Mouse (Mus musculus): ENCODE results near the gene Trappc6b. TPM values are rescaled to one million over a fixed set of nuclear protein-coding genes. Genes with fewer than 3 reads are reported as not detected.
A peak's percentile ranks its signal among the peaks of the same experiment; 100 is the strongest.

Trappc6b gene
- total and polyA plus RNA-seq, 3 experiments: 40.9 to 67.8 (median 42.6) TPM

DNA sequence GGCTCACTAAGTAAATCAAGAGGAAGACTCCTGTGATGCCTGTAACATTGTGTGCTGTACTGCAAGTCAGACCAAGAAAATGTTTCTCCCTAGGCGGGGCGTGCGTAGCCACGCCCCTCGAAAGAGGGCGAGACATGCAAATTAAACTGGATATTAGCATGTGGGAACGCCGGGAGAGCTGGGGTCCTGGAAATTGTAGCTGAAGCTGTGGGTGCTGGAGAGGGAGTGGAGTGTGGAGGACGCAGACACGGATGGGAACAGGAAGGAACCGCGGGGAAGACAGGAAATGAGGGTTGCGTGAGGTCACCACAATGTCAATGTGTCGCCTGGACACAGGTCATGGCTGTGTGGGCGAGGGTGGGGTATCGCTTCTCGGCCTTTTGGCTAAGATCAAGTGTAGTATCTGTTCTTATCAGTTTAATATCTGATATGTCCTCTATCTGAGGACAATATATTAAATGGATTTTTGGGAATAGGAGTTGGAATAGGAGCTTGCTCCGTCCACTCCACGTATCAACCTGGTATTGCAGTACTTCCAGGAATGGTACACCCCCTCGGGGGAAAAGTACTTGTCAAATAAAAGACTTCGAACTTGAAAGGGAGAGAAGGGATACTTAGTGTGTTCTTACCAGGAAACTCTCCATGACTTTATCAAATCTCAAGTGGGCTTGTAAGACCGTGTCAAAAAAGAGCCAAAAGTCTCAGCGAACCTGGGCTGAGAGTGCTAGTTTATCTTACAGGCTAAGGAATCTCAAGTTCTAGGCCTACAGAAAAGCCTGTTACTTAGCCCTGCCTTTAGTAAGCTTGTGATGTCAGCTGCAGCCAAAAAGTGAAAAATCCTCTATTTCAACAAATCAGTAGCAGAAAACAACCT lies 21.1 kb downstream of the Trappc6b start (continued):
- TF ChIP-seq JUND (conservative IDR thresholded peaks at IDR 0.05; ENCODE audit: low read depth, low read length): peak; percentile 62

DNA sequence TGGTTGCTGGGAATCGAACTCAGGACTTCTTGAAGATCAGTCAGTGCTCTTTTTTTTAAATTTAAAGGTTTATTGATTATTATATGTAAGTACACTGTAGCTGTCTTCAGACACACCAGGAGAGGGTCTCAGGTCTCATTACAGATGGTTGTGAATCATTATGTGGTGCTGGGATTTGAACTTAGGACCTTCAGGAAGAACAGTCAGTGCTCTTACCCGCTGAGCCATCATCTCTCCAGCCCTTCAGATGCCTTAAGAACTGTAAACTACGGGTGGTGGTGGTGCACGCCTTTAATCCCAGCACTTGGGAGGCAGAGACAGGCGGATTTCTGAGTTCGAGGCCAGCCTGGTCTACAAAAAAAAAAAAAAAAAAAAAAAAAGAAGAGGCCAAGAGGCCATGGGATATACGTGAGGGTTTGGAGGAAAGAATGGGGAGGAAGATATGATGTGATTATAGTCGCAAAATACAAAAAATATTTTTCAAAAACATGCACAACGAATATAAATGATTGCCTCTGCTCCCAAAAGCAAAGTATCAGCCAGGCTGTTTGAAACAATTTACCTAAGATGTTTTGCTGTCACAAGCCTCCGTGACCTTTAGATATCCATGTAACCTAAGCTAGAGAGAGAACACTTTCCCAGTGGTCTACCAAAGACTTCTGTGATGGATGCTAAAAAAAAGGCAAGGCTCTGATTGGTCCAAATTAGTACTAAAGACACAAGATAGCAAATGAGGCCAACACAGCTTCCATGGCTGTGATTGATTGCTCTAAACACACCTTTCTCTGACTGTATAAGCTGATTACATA lies 21.9 kb downstream of the Trappc6b start:
- Histone ChIP-seq H3K79me2 (replicated peaks; ENCODE audit: control insufficient read depth, extremely low read depth, insufficient read depth, poor library complexity, severe bottlenecking) (no peaks in the 10 kb centered on the region), H3K4me3 (replicated peaks in 1 of 3; ENCODE audit: low read depth in 2 of 3, low read length in 2 of 3, poor library complexity in 1 of 3) (no peak overlapping the region)

DNA sequence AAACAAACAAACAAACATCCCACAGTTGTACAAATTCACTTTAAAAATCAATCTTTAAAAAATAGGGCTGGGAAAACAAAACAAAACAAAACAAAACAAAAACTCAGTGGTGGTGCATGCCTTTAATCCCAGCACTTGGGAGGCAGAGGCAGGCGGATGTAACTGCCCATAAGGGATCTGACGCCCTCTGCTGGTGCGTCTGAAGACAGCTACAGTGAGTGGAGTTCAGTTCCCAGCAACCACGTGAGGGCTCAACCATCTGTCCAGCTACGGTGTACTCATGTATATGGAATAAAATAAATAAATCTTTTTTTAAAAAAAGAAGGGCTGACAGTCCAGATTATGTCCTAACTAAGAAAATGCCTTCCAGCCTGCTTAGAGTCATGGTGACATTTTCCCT lies 29.2 kb downstream of the Trappc6b start:
- H3K36me3 ChIP-seq (replicated peaks in 1 of 2; ENCODE audit: control insufficient read depth in 1 of 2, insufficient read depth in 1 of 2, low read length in 1 of 2): peaks cover 7 to 21% of the 10 kb centered on the region in 2 experiments
- H3K4me2 ChIP-seq (ENCODE audit: insufficient read depth, low read depth, poor library complexity, severe bottlenecking): no peak overlapping the region
- no peak overlapping the region for H3K9ac ChIP-seq (ENCODE audit: insufficient read depth, low read depth)
- dilution Hi-C loops (cut with MboI; ENCODE audit: extremely low pct_ligation_motif_present, extremely low pct_unique_long_range_greater_than_20kb, low sequenced_read_pairs) (no loop called here), in situ Hi-C loops (cut with MboI; ENCODE audit: low pct_ligation_motif_present, low pct_unique_long_range_greater_than_20kb, low sequenced_read_pairs) (no loop called here)
- H3K9me3 ChIP-seq (replicated peaks; ENCODE audit: low read length): no peaks in the 10 kb centered on the region
- no peaks in the 10 kb centered on the region for H3K79me2 ChIP-seq (replicated peaks; ENCODE audit: control insufficient read depth, extremely low read depth, insufficient read depth, poor library complexity, severe bottlenecking)
- H3K4me1 ChIP-seq (ENCODE audit: control insufficient read depth in 1 of 2, insufficient read depth in 2 of 2): no peaks in the 10 kb centered on the region
- peak; percentile 24 for DNase-seq (ENCODE audit: extremely low read depth)
- no peak overlapping the region for H3K4me3 ChIP-seq (replicated peaks in 1 of 3; ENCODE audit: low read depth in 2 of 3, low read length in 2 of 3, poor library complexity in 1 of 3)
- no peaks in the 10 kb centered on the region for H3K27me3 ChIP-seq (replicated peaks)
- TF ChIP-seq EP300 (IDR thresholded peaks at IDR 0.05; ENCODE audit: low read length): no peak
- TF ChIP-seq SIN3A (IDR thresholded peaks at IDR 0.05; ENCODE audit: low read length): no peak
- TF ChIP-seq CHD2 (IDR thresholded peaks at IDR 0.05; ENCODE audit: low read length): no peak
- peak; percentile 12; the same call in 1 of the 2 replicates for TF ChIP-seq SMC3 (IDR thresholded peaks at IDR 0.05; ENCODE audit: low read depth, low read length)
- TF ChIP-seq CTCF (conservative IDR thresholded peaks at IDR 0.05 in 1 of 2, IDR thresholded peaks at IDR 0.05 in 1 of 2; ENCODE audit: low read depth in 2 of 2, low read length in 2 of 2): peak; percentile 22 to 48; a peak in 2 of 4 replicates
- H3K27ac ChIP-seq (ENCODE audit: insufficient read depth, low read depth): no peak overlapping the region

More for the DNA sequence above, 21.9 kb downstream of the Trappc6b start:
- Histone ChIP-seq H3K36me3 (replicated peaks in 1 of 2; ENCODE audit: control insufficient read depth in 1 of 2, insufficient read depth in 1 of 2, low read length in 1 of 2) (peaks cover 12 to 20% of the 10 kb centered on the region in 2 experiments), H3K27ac (ENCODE audit: insufficient read depth, low read depth) (peak overlapping the region; percentile 93), H3K9me3 (replicated peaks; ENCODE audit: low read length) (no peaks in the 10 kb centered on the region), H3K27me3 (replicated peaks) (no peaks in the 10 kb centered on the region), H3K4me2 (ENCODE audit: insufficient read depth, low read depth, poor library complexity, severe bottlenecking) (peak overlapping the region; percentile 63; the same call in 1 of the 2 replicates), H3K4me1 (ENCODE audit: control insufficient read depth in 1 of 2, insufficient read depth in 2 of 2) (peaks cover 5 to 36% of the 10 kb centered on the region in 2 experiments; a peak in 3 of 4 replicates), H3K9ac (ENCODE audit: insufficient read depth, low read depth) (no peak overlapping the region; the same call in 1 of the 2 replicates)
- dilution Hi-C loops (cut with MboI; ENCODE audit: extremely low pct_ligation_motif_present, extremely low pct_unique_long_range_greater_than_20kb, low sequenced_read_pairs) (no loop called here), in situ Hi-C loops (cut with MboI; ENCODE audit: low pct_ligation_motif_present, low pct_unique_long_range_greater_than_20kb, low sequenced_read_pairs) (no loop called here)
- peak; percentile 66 for DNase-seq (ENCODE audit: extremely low read depth)
- TF ChIP-seq TBP (conservative IDR thresholded peaks at IDR 0.05; ENCODE audit: low read depth, low read length) (peak; percentile 94), UBTF (IDR thresholded peaks at IDR 0.05; ENCODE audit: low read depth, low read length) (no peak), ZNF384 (IDR thresholded peaks at IDR 0.05; ENCODE audit: low read depth, low read length) (peak; percentile 73)
